Mouse (Mus musculus) G1E-ER4 (cell line): ENCODE results near the gene Gpr137. TPM values are rescaled to one million over a fixed set of nuclear protein-coding genes. Genes with fewer than 3 reads are reported as not detected.

Experiments used
- GATA1 ChIP-seq: IDR thresholded peaks from one replicate; pipeline ENCODE4 v1.8.0; 2012; ENCODE audit warnings: low read length, inconsistent platforms
- polyA plus RNA-seq: library from polyadenylated mRNA; stranded (reverse); fragments of >175 nt; gene quantifications from 2 replicates; pipeline ENCODE4 v1.2.3, GENCODE M21; 2012

The Gpr137 gene
- polyA plus RNA-seq, 1 experiment = 52.9 TPM

DNA sequence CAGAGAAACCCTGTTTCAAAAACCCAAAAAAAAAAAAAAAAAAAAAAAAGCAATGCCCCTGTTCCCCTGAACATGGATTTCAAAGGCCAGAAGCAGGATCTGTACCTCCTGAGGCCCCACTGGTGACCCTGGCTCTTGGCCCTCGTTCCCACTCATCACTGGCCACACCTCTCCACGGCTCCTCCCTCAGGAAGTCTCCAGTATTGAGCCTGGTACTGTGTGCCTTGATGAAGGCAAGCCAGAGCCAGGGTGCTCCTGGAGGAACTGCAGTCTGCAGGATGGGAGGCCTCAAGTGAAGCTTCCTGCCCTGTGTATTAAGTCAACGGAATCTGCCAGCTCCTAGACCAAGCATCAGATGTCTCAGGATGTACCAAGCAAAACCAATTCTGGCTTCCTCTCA lies 36.1 kb downstream of the Gpr137 start:
- no peak for TF ChIP-seq GATA1

DNA sequence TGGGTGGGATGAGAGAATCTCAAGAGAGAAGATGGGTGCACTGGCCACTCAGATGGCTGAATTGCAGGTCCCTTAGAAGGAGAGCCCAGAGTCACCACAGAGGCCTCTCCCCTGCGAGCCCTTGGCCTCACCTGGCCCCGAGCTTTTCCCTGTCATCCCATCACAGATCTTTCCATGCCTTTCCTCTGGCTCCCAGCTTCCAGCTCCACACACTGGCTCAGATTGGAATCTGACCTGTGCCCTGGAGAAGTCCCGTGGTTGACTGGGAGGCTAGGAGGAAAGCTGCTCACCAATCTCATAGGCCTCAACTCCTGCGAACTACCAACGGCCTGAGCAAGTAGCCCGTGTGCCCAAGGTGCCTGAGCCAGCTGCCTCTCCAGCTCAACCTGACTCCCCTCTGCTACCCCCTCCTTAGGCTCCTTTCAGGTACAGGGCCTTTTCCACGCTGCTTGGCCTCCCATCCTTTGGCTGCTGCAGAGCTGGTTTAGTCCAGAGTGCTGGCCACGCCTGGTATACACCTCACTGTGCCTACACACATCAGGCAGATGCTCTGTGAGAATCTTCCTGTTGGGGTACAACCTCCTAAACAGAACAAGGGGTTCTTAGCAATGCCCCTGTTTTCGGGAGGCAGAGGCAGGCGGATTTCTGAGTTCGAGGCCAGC lies 36.7 kb downstream of the Gpr137 start:
- no peak for TF ChIP-seq GATA1

GRCm38 (mm10) chr19:6904846-6905245 lies 37.4 kb downstream of the Gpr137 start:
- TF ChIP-seq GATA1 = no peak

- TF ChIP-seq GATA1 = no peak
These were observed 39.2 kb downstream of the Gpr137 start for GRCm38 (mm10) chr19:6903031-6903430.

DNA sequence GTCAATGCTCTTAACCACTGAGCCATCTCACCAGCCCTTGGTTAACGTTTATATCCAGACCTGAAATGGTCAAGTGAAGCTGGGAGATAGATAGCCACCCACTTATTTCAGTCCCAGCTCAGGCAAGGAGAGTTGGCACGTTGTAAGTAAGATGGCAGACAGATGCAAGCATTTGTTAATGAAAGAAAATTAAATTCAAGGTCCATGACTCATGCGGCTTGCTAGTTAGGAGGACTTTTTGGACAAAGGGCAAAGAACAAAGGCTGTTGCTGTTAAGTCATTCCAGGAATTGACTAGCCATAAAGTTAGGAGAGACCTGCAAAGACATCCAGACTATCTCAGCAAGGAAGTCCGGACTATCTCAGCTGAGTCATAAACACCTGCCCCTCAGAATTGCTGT lies 42.6 kb downstream of the Gpr137 start:
- no peak for TF ChIP-seq GATA1

- no peak for TF ChIP-seq GATA1
These were observed 48.4 kb downstream of the Gpr137 start for GRCm38 (mm10) chr19:6893731-6894451.

DNA sequence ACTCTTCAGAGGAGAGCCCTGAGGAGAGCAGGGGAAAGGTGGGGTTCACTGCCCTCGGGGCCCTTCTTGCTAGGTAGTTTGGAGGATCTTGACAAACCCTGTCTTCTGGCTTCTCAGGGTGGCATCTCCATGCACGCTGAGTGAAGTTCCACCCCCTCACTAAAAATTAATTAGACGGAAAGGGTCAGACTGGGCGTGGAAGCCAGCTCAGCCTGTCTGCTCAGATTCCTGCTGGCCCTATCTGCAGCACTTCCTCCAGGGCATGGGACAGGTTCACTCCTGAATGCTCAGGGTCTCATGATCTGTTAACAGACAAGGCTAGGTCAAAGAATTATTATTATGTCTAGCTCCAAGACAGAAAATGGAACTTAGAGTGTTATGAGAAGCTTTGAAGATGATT lies 49.8 kb downstream of the Gpr137 start:
- TF ChIP-seq GATA1 = no peak

Other genes with a start within 250 kb of the Gpr137 start
- gene Rps6ka4, start 101.8 kb downstream of the Gpr137 start, polyA plus RNA-seq = 50.6 and 57.4 TPM in 2 replicates
- gene Ccdc88b, start 84.3 kb downstream of the Gpr137 start, polyA plus RNA-seq = 73.0 and 102 TPM in 2 replicates
- 247 and 344 TPM in 2 replicates for gene Trmt112, start 32.8 kb downstream of the Gpr137 start, polyA plus RNA-seq
- gene Prdx5, start 32.4 kb downstream of the Gpr137 start, polyA plus RNA-seq = 190 and 217 TPM in 2 replicates
- gene Esrra, start 20.7 kb downstream of the Gpr137 start, polyA plus RNA-seq = 31.8 and 38.0 TPM in 2 replicates
- gene Catsperz, start 17.1 kb downstream of the Gpr137 start, polyA plus RNA-seq = not detected in 2 replicates
- gene Kcnk4, start 8.0 kb downstream of the Gpr137 start, polyA plus RNA-seq = 0.05 TPM in 1 of 2 replicates, not detected in the other
- gene Bad, start 619 bp downstream of the Gpr137 start, polyA plus RNA-seq = 88.9 and 90.9 TPM in 2 replicates
- gene Ppp1r14b, start 32.5 kb upstream of the Gpr137 start, polyA plus RNA-seq = 628 and 766 TPM in 2 replicates
- 23.1 and 24.7 TPM in 2 replicates for gene Plcb3, start 34.0 kb upstream of the Gpr137 start, polyA plus RNA-seq
- gene Fkbp2, start 38.0 kb upstream of the Gpr137 start, polyA plus RNA-seq = 182 and 256 TPM in 2 replicates
- 158 and 169 TPM in 2 replicates for gene Vegfb, start 45.2 kb upstream of the Gpr137 start, polyA plus RNA-seq
- 20.6 and 23.1 TPM in 2 replicates for gene Dnajc4, start 50.1 kb upstream of the Gpr137 start, polyA plus RNA-seq
- gene Nudt22, start 53.6 kb upstream of the Gpr137 start, polyA plus RNA-seq = 30.5 and 39.5 TPM in 2 replicates
- gene Trpt1, start 53.7 kb upstream of the Gpr137 start, polyA plus RNA-seq = 1.0 and 1.7 TPM in 2 replicates
- 903 and 1,003 TPM in 2 replicates for gene Fermt3, start 77.0 kb upstream of the Gpr137 start, polyA plus RNA-seq
- 144 and 252 TPM in 2 replicates for gene Stip1, start 97.5 kb upstream of the Gpr137 start, polyA plus RNA-seq
- gene Macrod1, start 114.3 kb upstream of the Gpr137 start, polyA plus RNA-seq = 13.8 and 18.3 TPM in 2 replicates
- not detected in 2 replicates for gene Flrt1, start 163.2 kb upstream of the Gpr137 start, polyA plus RNA-seq